Mouse (Mus musculus) 3134 (cell line): ENCODE data around the gene Rasgef1b.

ENCODE experiments used
- DNase-seq: peaks from one replicate; pipeline ENCODE4 v3.0.0-alpha.2; 2011; ENCODE audit warnings: low spot score; ENCODE audit not compliant: insufficient read length; ENCODE audit errors: extremely low read depth

Rasgef1b gene

GRCm38 (mm10) chr5:99708706-99709105 lies 20.2 kb downstream of the Rasgef1b start:
- DNase-seq, result no peak

GRCm38 (mm10) chr5:99707261-99707660 lies 21.6 kb downstream of the Rasgef1b start:
- no peak for DNase-seq

- no peak for DNase-seq
Measured at GRCm38 (mm10) chr5:99701811-99702210, 27.1 kb downstream of the Rasgef1b start.

- no peak for DNase-seq
Measured at GRCm38 (mm10) chr5:99694712-99695360, 34.0 kb downstream of the Rasgef1b start.

- DNase-seq, result no peak
Measured at GRCm38 (mm10) chr5:99689909-99690308, 39.0 kb downstream of the Rasgef1b start.

- no peak for DNase-seq
Measured at GRCm38 (mm10) chr5:99687894-99688293, 41.0 kb downstream of the Rasgef1b start.

- DNase-seq, result no peak
Measured at GRCm38 (mm10) chr5:99684023-99684422, 44.8 kb downstream of the Rasgef1b start.

GRCm38 (mm10) chr5:99669971-99670571 lies 58.8 kb downstream of the Rasgef1b start:
- DNase-seq, result no peak

- DNase-seq, result no peak
Measured at GRCm38 (mm10) chr5:99656024-99656423, 72.8 kb downstream of the Rasgef1b start.

- DNase-seq, result no peak
Measured at GRCm38 (mm10) chr5:99652931-99653330, 75.9 kb downstream of the Rasgef1b start.

GRCm38 (mm10) chr5:99641407-99641806 lies 87.5 kb downstream of the Rasgef1b start:
- no peak for DNase-seq

- DNase-seq, result no peak
Measured at GRCm38 (mm10) chr5:99636575-99636974, 92.3 kb downstream of the Rasgef1b start.

- DNase-seq, result no peak
Measured at GRCm38 (mm10) chr5:99634010-99634541, 94.8 kb downstream of the Rasgef1b start.

- no peak for DNase-seq
Measured at GRCm38 (mm10) chr5:99633548-99633947, 95.3 kb downstream of the Rasgef1b start.

GRCm38 (mm10) chr5:99632649-99633310 lies 96.1 kb downstream of the Rasgef1b start:
- DNase-seq, result no peak

GRCm38 (mm10) chr5:99630087-99630486 lies 98.8 kb downstream of the Rasgef1b start:
- no peak for DNase-seq

- no peak for DNase-seq
Measured at GRCm38 (mm10) chr5:99625603-99626002, 103.3 kb downstream of the Rasgef1b start.

GRCm38 (mm10) chr5:99620771-99621170 lies 108.1 kb downstream of the Rasgef1b start:
- DNase-seq, result no peak

- no peak for DNase-seq
Measured at GRCm38 (mm10) chr5:99617271-99617800, 111.5 kb downstream of the Rasgef1b start.

- DNase-seq, result no peak
Measured at GRCm38 (mm10) chr5:99613321-99614118, 115.3 kb downstream of the Rasgef1b start.

- no peak for DNase-seq
Measured at GRCm38 (mm10) chr5:99607602-99608001, 121.3 kb downstream of the Rasgef1b start.
